Mouse (Mus musculus): ENCODE measurements at regions not wholly inside any gene's neighbourhood (a gene's known extent, or its start where the extent isn't known, plus 50 kb on each side); places are given as distances from the start of the nearest gene placed in this dataset.

DNA sequence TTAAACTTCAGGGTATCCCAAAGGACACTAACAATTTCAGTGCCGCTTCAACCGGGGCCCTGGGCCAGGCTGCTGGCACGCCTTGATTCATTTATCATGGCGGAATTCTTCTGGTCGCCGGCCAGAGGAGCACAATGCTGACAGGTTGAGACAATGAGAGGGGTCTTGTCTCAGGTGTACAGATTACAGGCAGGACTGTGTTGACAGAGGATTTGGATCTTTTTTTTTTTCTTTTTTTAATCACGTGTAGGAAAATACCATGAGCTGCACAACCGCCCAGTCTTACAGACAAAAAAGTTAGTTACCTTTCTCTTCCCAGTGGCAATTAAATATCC lies 61.8 kb upstream of the Gjb5 start:
- DNase-seq (ENCODE audit: low spot score in 2 of 2): no peak

DNA sequence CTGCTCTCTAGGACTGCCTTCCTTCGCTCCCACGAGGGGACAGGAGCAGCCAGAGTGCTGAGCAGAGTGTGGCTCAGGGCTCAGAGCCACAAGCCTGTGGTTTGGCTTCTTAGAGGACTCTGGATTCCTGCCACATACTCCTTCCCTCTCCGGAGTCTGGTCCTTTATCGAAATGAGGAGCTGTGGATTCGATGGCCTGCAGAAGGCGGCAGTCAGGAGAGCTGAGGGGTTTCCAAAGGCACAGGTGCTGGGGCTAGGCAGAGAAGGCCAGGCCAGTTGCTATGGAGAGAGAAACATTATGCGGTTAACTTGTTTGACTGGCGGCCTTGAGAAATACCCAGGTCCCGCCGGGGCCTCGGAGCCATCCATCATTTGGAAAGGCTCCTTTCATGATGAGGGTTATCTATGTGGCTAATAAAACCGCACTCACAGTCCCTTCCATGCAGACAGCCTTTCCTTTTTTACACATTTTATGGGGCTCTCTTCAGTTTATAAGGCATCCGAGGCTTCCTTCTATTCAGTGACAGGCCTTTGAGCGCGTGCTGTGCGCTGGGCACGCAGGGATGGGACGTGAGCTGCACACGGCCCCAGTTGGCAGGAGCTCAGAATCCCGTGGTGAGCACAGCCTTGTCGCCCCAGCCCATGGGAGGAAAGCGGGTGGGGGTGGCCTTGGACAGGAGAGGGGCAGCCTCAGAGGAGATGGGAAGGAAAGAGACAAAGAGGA lies 61.2 kb upstream of the Gjb5 start:
- DNase-seq (ENCODE audit: low spot score in 2 of 2): peak; percentile 45 to 48

DNA sequence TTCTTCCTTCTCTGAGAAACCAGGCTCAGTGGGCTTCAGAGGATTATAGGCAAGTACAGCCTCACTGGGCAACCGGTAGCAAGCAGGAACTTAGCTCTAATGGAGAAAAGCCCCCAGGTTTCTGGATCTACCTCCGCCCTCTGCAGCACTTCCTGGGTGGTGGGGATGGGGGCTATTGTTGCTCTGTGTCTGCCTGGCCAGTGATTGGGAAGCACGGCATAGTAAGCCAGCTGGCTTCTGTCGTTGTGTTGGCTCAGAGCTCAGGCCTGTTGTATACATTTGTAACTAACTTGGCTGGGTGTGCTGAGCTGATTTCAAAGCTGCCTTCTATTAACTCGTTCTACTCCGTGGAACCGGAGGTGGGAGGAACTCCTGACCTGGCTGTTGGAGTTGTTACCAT lies 58.9 kb upstream of the Gjb5 start:
- peak; percentile 67 to 74 for DNase-seq (ENCODE audit: low spot score in 2 of 2)

DNA sequence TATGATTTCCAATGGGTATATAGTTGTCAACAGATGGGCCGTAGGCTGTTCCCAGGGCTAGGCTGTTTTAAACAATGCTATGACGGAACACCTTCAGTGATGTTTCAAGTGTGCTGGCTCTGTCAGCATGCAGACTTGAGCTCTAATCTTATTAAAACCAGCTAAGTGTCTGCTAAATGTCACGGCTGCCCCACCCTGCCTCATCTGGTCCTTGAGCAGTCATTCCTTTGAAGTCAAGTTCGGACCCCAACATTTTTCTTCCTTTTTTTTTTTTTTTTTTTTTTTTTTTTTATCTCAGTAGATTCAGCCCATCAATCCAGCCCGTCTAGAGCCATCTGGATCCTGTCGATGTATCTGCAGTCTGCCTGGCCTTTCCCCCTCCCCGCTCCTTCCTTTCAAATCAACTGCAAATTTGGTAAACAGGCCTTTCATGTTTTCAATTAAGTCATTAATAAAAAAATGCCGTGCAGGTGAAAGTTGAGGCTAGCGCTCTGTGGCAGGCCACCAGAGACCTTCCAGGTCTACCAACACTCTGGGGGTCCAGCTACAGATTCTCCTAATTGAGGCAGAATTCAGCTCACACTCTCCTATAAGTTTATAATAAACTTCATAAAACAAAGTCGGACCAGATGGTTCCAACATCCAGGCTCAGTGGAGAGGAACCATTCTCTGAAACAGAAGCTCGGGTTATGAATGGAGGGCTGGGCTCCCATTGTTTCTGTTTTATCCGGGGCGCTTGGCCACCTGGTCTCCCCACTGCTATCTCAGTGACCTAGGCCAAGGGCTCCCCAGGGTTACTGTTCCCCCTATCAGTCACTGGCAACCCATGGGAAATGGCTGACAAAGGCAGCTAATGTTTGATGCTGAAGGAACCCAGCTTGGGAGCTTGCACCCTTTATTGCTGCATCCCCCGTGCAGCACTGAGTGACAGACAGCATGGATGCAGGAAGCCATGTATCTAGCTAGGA lies 56.3 kb upstream of the Gjb5 start:
- no peak for DNase-seq (ENCODE audit: low spot score in 2 of 2)

Measured in right cerebral cortex, postnatal 10 days (tissue).